Mouse (Mus musculus) neural tube, embryonic 10.5 days (tissue): ENCODE data around the gene Alg9.
"Not testable (repeated sequence)": the region's sequence is repeated elsewhere in the genome, so short reads cannot be mapped to it uniquely, and the experiment has no call there.

Experiments used
- DNase-seq: peaks from one replicate; pipeline ENCODE4 v3.0.0-alpha.2; 2017; ENCODE audit warnings: low spot score; ENCODE audit errors: extremely low spot score

Alg9 gene

DNA sequence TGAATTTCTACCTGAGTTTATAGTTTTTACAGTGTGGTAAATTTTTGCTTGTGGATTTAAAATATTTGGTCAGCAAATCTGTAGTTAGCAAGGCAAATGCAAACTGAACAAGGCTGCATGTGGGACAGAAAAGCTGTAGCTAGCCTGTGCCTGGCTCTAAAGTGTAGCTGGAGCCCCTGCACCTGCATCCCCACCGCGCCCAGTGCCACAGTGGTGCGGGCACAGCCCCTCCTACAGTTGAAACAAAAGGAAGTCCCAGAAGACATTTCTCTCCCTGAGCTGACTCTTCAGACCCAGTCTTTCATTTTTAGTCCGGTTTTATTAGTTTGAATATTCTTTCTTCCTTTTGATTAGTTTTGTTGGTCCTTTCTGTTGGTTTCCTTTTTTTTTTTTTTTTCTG is 40.8 kb downstream of the Alg9 start:
- no peak for DNase-seq

DNA sequence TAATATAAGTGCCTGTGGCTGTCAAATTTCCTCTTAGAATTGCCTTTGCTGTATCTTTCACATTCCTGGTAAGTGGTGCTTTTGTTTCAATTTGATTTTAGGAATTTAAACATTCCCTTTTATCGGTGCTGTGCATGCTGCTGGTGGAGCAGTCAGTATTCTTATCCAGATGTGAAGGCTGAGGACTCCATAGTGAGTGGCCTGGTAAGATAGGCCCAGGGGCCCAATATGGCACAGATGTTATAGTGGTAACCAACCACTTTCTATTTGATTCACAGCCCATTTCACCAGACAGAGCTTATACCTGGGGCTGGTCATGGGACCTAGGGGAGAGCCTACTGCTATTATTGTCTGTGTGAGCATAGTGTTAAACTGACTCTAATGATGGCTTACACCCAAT is 41.7 kb downstream of the Alg9 start:
- no peak for DNase-seq

DNA sequence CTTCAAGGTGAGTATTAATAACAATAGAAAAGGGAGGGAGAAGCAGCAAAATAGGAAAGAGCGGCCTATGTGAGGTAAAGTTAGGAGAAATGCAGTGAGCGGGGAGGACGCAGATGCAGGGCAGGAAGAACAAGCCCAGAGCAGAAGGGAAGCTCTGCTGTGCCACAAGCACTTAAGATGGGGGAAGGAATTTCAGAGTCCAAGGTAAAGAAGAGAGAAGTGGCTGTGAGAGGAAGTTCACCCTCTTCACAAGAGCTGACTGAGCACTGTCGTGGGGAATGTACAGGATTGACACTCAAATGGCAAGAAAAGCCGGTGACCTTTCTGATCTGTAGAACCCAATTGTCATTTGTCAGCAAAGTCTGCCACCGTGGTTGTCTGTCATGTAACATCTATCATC is 43.2 kb downstream of the Alg9 start:
- DNase-seq, result no peak

DNA sequence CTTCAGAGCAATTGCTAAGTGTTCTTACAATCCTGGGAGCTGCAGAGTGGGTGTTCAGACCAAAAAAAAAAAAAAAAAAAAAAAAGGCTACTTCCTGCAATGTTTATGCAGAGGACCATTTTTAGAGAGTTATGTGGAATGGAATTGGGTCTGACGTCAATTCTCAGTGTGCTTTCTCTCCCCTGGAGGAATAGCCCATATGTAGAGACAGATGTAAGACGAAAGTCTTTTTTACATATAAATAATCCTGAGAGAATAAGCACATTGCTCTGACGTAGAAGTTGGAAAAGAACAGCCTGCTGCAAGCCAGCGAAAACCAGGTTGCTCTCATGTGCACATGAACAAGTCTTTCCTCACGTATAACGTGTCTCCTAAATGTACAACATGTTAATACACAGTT is 44.9 kb downstream of the Alg9 start:
- DNase-seq, result no peak

DNA sequence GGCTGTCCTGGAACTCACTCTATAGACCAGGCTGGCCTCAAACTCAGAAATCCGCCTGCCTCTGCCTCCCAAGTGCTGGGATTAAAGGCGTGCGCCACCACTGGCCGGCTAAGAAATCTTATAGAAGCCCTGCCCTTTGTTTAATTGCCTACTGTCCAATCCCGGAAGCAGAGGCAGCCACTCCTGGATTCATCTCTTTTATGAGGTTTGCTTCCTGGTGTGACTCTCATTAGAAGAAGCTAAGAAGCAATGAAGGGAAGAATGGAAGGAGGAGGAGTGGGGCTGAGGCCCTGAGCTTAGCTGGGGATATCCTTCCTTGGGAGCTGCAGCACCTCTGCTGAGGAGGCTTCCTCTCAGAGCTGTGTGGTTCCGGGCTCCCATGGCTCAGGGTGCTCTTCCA is 46.8 kb downstream of the Alg9 start:
- no peak for DNase-seq

DNA sequence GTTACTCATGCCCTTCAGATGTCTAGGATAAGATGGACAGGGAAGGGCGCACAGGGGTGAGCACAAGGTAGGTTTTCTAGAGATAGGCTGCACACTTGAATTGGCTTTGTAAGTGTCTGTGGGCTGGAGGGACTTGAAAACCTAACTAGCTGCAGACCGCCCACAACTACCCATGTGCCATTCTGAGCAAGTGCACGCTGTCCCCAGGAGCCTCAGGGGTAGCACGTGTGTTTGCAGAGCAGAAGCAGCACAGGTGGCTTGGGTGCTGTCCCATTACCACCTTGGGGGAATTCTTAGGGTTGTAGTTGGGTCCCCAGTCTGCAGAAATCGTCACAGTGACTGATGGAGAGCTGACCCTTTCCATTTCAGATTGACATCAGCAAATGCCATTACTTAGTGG is 47.4 kb downstream of the Alg9 start:
- DNase-seq, result no peak

DNA sequence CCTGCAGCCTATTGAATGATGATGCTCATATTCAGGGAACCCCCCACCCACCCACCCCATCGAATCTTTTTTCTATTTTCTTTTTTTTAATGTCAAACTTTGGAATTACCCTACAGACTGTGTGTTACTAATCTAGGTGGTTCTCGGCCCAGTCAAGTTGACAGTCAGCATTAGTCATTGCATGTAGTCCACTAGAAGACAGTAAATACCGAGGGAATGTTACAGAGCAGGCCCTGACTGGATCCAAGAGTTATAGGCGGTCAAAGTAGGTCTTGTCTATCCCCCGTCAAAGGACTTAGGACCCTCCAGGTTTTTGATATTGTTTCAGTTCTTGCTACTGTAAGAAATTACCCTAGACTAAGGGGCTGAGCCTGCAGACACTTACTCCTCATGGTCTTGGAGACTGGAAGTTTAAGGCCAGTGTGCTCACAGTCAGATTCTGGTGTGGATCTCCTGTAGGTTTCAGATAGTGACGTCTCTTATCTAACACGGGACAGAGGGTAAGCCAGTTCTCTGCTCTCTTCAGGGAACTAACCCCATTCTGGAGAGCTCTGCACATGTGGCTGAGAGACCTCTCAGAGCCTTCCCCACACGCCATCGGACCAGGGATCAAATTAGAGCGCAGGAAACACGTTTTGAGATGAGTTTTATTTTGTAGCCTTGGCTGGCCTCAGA is 49.1 kb downstream of the Alg9 start:
- no peak for DNase-seq

DNA sequence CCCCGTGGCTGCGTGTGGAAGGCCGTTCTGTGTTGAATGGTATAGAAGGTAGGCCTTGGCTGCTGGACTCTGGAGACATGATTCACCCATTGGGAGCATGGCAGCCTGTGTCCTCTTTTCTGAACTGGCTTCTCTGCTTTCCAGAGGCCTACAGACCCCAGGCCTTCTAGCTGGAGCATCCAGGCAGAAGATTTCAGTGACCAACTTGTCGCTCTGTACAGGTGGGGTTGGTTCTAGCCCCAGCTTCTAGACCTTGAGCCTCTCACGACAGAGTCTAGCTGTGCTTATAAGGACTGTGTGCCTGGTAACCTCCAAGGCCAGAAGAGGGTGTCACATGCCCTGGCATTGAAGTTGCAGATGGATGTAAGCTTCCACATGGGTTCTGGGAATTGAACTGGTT is 56.7 kb downstream of the Alg9 start:
- DNase-seq, result no peak

DNA sequence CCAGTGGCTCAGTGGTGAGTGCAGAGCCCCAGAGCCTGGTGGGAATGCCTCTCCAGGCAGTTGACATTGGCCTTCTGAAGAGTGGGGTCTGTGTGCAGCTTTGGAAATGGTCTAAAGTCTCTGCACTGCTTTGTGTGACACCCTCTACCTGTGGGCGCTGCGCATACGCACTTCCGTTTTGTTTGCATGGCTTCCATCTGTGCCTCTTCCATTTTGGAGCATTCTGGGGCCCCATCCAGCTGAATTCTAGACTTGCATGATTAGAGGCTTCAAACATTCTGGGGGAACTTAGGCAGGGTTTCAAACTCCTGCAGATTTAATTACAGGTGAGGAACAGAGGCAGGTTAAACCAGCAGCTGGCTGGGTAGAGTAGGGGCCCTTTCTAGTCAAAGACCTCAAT is 57.3 kb downstream of the Alg9 start:
- no peak for DNase-seq

DNA sequence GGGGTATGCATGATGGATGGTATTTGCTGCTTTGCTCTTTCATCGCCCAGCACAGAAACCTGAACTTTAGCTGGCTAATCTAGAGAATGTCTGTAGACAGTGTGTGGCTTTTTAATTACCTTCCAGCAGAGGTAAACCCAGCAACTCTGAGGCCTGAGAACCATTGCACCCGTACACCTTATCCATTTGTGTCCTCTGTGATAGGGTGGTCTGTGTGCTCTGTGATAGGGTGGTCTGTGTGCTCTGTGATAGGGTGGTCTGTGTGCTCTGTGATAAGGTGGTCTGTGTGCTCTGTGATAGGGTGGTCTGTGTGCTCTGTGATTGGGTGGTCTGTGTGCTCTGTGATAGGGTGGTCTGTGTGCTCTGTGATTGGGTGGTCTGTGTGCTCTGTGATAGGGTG is 57.8 kb downstream of the Alg9 start:
- not testable (repeated sequence) for DNase-seq

DNA sequence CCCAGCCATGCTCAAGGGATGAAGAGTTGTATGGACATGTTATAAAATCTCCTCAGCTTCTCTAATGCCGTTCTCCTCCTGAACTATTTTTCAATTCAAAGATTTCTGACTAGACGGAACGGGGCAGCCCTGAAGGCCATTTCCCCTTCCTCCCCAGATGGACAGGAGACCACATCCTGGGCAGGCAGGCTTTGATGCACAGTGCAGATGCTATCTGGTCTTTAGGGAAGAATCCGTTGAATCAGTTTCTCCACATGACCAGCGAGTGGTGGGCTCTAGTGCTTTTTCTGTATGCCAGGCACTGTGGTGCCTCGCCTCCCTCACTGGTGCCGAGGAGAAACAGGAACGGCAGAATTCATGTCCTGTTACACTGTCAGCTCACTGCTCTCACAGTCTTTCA is 59.0 kb downstream of the Alg9 start:
- DNase-seq, result no peak

DNA sequence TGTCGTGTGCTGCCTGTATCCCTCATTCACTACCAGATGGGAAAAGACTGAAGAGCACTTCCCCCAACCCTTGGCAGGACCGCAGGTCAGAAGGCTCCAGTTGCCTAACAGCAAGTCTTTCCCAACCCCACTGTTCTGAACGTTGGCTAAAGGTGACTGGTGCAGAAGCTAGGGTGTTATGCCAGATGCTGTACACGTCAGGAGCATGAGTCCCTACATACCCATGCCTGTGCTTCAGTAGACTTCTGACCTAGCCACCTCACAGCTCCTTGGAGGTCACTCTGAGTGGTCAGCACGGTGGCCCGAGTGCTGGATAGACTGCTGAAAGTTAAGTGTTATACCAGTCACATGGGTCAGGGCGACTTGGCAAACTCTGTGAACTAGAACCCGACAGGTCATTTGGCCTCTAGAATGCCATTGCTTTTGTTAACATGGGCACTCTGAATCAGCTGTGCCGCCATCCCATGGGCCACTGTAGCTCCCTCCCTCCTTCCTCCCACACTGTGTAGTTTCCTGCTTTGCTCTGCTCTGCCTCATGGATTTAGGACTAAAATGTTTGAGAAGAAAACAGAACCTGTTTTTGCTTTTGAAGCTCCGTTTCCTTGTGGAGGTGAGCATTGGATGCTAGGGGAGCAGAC is 60.4 kb downstream of the Alg9 start:
- DNase-seq, result no peak

DNA sequence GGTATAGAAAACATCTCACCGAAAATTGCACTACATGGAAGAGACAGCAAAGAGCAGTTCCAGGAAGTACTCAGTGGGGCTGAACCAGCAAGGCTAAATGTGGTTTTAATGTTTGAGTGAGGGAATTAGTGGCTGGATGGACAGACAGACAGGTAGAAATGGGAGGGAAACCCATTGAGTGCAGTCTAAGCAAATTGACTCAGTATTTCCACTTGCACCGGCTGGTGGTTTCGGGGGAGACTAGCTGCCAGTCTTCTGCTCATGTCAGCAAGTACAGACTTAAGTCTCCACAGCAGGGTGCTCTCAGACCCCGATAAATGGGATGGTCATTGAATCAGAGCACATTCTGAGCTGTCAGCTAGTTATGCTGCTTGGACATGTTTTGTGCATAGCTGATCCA is 61.3 kb downstream of the Alg9 start:
- DNase-seq, result no peak

DNA sequence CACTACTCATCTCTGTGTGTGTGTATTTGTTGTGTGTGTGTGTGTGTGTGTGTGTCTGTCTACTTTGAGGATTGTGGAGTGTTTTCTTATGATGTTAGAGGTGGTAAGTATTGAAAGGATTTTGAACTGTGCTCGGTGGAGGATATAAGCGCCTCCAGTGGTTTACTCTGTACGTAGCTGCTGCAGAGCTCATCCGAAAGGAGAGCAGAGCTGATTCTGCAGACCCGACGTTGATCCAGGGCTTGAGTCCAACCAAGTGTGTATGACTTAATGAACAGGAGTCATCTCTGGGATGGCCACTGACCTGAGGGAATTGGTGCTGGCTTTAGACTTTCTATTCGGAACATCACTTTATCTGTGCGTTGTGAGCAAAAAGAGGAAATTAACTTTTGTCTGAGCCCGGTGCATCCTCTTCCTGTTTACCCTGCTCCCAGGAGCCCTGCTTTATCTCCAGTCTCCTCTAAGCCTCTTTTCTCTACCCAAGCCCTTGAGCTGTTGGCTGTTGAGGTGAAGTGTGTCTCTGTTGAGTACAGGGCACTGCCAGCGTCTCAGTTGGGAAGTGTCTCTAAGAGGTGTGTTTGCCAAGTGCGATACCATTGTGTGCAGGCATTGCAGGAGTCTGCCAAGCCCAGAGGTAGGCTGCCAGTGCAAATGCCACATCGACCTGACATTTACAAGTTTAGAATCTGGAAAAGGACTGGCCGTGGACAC is 66.4 kb downstream of the Alg9 start:
- DNase-seq, result no peak

DNA sequence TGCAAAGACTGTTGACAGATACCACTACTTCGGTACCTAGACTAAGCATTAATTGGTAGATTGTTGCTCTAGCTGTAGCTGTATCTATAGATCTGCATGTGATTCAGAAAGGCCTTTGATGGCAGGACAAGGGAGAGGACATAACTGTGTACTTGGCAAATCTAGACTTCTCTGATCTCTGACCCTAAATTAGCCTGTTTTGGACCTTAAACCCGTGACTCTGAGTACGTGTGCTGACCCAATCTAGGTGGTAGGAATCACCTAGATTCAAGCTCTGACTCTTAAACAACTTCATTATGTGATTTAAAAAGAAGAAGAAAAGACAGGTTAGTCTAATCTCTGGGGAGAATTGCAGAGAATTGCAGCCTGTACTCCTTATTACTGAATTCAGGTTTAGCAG is 70.3 kb downstream of the Alg9 start, which contains the start of gene Ppp2r1b:
TSS of gene Ppp2r1b (plus strand) at position 221 of the 400 bp plus-strand sequence.
- DNase-seq, result no peak

DNA sequence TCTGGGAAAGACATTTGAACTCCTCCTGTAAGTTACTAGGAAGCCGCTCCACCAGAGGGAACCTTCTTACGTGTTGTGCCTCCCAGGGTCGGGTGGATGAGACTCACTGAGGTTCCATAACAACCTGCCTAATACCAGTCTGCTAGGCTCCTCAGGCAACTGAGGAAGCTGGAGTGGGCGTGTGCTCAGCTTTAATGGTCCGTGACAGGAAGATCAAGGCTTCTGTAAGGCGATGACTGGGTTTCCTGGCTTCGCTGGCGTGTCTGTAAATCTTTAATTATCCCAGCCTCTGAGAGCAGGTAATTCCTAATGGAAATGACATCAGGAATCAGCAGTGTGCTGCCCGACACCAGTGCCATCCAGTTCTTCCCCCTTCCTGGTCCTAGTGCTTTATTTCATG is 70.7 kb downstream of the Alg9 start:
- no peak for DNase-seq

DNA sequence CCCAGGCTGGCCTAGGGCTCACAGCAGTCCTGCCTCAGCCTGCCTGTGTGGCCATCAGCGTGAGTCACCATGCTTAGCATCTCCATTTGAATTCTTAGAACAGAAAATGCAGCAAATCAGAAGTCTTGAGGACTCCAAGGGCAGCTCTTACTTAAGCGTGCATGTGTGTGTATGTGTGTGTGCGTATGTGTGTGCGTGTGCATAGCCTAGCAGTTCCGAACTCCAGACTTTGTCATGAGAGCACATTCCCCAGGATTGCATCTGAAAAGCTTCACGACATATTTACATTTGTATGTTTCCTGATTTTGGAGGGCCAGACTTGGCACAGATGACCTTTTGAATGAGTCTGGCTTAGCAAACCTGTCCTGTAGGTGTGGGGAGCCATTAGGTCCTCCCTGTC is 72.3 kb downstream of the Alg9 start:
- no peak for DNase-seq

DNA sequence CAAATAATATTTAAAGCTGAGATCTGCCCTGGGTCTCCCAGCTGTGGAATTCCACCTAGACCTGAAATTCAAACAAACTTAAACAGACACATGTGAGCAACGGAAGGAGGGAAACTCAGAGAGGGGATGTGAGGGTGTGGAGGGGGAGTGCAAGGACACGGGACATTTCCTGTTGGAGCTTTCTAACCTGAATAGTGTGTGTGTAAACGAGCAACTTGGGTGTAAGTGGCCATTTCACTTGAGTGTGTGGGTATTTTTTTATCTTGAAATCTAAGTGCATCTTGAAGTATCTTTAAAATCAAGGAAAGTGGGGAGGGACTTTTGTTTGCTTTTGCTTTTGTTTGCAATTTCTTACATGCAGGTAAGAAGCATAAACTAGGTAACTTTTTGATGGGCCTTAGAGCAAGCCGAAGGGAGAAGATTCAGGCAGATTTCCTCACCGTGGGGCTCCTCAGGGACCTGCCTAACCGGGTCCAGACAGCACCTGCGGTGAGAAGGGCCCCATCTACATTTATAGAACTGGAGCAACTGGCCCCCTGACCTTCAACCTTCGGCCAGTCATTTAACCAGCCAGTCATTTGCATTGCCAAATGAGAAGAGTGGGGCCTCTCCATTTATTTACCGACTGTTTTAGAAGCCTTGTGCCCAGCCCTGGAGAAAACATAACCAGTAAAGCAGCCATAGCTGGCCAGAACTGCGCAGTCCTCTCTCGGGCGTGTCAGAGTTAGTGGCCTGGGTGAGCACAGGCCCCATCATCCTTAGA is 73.0 kb downstream of the Alg9 start:
- no peak for DNase-seq

DNA sequence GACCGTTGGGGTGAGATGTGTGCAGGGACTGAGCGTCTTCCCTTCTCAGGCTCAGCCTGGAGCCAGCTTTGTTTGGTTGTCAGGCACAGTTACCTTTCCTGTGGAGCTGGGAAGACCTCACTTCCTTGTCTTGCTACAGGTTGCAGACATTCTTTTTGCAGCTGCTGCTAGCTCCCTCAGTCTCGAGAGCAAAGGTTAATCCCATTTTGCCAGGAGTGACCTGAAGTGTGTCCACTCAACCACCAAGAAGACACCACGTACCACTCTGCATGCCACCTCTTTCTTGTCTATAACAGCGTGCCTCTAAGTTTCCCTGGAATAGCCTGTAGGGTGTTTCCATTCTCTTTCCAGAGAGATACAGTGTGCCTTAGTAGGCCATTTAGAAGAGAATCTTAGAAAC is 74.0 kb downstream of the Alg9 start:
- DNase-seq, result no peak

DNA sequence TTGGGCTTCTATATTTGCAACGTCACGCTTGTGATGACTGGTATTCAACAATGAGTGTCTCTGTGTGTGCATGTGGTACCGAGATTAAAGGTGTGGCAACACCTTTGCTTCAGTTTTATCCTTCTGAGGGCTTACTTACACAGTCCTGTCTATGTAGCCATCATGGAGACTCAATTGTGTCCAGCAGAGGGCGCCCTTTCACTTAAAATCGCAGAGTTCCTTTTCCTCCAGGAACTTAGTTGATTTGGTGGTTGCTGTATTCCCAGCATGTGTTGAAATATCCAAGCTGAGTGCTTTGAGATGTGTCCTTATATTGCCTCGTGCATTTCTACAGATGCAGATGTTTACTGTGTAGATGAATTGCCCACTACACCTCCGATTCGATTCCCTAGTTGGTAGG is 74.4 kb downstream of the Alg9 start:
- DNase-seq, result peak; percentile 92

DNA sequence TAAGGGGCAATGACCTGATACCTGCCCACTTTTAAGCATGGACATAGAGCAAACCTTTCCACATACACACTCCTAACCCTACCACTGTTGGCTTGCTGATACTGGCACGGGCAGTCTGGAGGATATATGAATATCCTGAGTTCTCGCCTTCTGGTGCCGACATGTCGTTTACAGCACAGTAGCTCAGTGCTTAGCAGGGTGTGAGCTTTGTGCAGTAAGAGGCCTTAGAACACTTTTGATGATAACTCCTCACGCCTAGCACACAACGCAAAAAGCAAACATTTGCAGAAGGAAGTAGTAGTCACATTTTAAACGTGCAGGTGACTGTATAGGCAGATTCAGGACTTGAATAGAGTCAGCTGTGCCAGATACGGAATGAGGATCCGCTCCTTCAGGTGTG is 74.9 kb downstream of the Alg9 start:
- DNase-seq, result no peak

DNA sequence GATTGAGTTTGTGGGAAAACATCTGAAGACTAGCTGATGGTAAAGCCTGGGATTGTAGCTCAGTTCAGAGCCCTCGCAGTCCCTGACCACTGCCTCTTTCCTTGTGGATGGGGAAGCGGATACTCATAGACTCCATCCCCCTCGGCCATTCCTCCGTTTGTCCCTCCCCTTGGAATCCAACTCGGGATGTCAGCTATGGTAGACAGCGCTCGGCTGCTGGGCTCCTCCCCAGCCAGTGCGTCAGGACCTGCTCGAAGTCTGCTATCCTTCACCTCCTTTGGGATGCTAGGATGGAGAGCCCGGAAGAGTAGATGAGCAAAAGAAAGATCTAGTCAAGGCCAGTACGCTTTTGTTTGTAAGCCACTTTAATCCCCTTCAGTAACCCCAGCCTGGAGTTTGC is 75.5 kb downstream of the Alg9 start:
- DNase-seq, result no peak
